Mouse (Mus musculus): ENCODE data around the gene Coq10b.
"Not testable (repeated sequence)": the region's sequence is repeated elsewhere in the genome, so short reads cannot be mapped to it uniquely, and the experiment has no call there.

Coq10b gene

GRCm38 (mm10) chr1:55055322-55056115, 2.9 kb downstream of the Coq10b start:
- in situ Hi-C loops (cut with MseI, MboI), result no loop called here

- in situ Hi-C loops (cut with MseI, MboI), result not testable (repeated sequence)
Measured at GRCm38 (mm10) chr1:55058383-55058782, 5.8 kb downstream of the Coq10b start.

GRCm38 (mm10) chr1:55061099-55061498, 8.5 kb downstream of the Coq10b start:
- in situ Hi-C loops (cut with MseI, MboI), result no loop called here

- in situ Hi-C loops (cut with MseI, MboI), result no loop called here
Measured at GRCm38 (mm10) chr1:55061772-55062171, 9.2 kb downstream of the Coq10b start.

- in situ Hi-C loops (cut with MseI, MboI), result not testable (repeated sequence)
Measured at GRCm38 (mm10) chr1:55072328-55072727, 19.8 kb downstream of the Coq10b start.

GRCm38 (mm10) chr1:55074757-55075156, 22.2 kb downstream of the Coq10b start:
- in situ Hi-C loops (cut with MseI, MboI), result no loop called here

GRCm38 (mm10) chr1:55075652-55076394, 23.3 kb downstream of the Coq10b start:
- in situ Hi-C loops (cut with MseI, MboI), result no loop called here

- in situ Hi-C loops (cut with MseI, MboI), result no loop called here
Measured at GRCm38 (mm10) chr1:55076395-55076743, 23.8 kb downstream of the Coq10b start.

GRCm38 (mm10) chr1:55076849-55077516, 24.4 kb downstream of the Coq10b start:
- in situ Hi-C loops (cut with MseI, MboI), result no loop called here

- in situ Hi-C loops (cut with MseI, MboI), result no loop called here
Measured at GRCm38 (mm10) chr1:55079677-55080076, 27.1 kb downstream of the Coq10b start.

GRCm38 (mm10) chr1:55082106-55082505, 29.5 kb downstream of the Coq10b start:
- in situ Hi-C loops (cut with MseI, MboI), result no loop called here

GRCm38 (mm10) chr1:55085781-55086366, 33.3 kb downstream of the Coq10b start:
- in situ Hi-C loops (cut with MseI, MboI), result no loop called here

GRCm38 (mm10) chr1:55086868-55087400, 34.4 kb downstream of the Coq10b start:
- in situ Hi-C loops (cut with MseI, MboI), result no loop called here

- in situ Hi-C loops (cut with MseI, MboI), result no loop called here
Measured at GRCm38 (mm10) chr1:55087401-55087904, 34.9 kb downstream of the Coq10b start.

- in situ Hi-C loops (cut with MseI, MboI), result no loop called here
Measured at GRCm38 (mm10) chr1:55087932-55088610, 35.5 kb downstream of the Coq10b start, which contains the start of the genes Hspe1 and Hspd1. TSS of gene Hspe1 (plus strand) at chr1:55088132. TSS of gene Hspd1 (minus strand) at chr1:55088243.

GRCm38 (mm10) chr1:55088611-55089497, 36.3 kb downstream of the Coq10b start:
- in situ Hi-C loops (cut with MseI, MboI), result no loop called here

GRCm38 (mm10) chr1:55089498-55090064, 37.0 kb downstream of the Coq10b start:
- in situ Hi-C loops (cut with MseI, MboI), result no loop called here

- in situ Hi-C loops (cut with MseI, MboI), result no loop called here
Measured at GRCm38 (mm10) chr1:55092056-55092455, 39.5 kb downstream of the Coq10b start.

- in situ Hi-C loops (cut with MseI, MboI), result no loop called here
Measured at GRCm38 (mm10) chr1:55092469-55092868, 39.9 kb downstream of the Coq10b start.
